Mouse (Mus musculus) kidney, adult 8-10 months (tissue): ENCODE measurements at regions not wholly inside any gene's neighbourhood (a gene's known extent, or its start where the extent isn't known, plus 50 kb on each side); places are given as distances from the start of the nearest gene placed in this dataset.

Experiments
- DNase-seq, 2 experiments: peaks; one replicate each; pipeline ENCODE4 v3.0.0; 2022

DNA sequence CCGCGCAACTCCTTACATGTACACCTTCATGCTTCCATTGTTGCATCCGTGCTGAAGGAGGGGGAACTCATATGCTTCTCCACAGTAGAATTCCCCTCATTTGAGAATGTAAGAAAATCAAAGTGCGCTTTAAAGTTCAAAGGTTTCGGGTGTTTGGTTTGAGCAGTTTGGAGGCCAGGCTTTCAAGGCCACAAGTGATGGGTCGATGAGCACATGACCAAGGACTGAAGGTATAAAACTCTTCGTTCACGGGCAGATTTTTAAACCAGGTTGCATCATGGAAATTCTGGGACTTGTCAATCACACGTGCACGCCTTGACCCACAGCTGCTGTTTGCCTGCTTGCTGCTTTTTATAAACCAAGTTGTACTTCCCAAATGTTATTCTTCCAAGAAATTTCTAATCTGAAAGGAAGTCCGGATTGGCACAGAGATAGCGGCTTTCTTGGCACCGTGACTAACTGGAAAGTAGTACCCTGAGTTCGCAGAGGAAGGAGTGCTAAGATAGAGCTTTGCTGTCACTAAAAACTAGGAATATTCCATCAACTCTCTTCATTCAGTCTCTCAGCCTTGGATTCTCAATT is 132.7 kb upstream of the Myt1l start:
- peak in 1 of 2 experiments; percentile 8 for DNase-seq

DNA sequence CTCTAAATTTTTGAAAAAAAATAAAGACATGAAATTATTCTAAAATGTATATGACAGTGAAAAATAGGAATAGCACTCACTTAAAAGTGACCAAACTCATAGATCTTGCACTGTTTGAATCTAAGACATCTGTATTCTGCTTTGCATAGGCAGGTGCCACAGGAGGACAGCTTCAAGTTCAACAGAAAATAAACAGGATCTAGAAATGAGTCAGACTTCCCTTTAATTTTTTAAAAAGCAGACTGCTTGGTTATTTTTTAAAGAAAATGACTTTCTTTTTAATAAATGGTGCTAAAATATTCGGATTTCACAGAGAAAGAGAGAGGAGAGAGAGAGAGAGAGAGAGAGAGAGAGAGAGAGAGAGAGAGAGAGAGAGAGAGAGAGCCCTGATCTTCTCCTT is 123.8 kb upstream of the Myt1l start:
- no peak for DNase-seq

DNA sequence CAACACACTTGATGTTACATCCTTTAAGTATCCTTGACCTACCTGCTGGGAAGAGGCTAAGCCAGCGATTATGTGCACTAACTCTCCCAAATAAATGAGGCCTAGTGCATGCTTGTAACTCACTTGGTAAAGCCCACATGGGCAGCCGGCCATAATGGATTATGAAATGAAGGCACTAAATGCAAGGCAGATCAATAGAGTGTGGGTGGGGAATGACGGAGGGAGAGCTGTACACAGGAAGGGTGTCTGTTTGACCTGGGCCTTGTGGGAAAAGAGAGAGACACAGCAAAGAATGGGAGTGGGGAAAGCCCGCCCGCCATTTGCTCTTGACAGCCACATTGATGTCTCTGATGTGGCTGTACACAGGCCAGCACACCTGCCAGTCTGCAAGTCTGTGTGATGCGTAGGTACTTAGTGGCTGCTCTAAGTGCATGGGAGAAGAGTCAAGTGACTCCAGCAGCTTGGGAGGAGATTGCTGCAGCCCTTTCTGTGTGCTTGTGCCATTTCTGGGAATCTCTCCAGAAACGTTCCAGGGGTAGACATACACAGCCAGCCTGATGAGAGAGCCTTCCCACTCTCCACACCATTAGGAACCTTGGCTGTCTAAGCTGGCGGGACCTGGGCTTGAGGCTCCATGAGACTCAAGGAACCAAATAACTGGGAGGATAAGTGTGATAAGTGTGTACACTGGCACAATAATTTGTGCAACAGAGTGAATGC is 118.7 kb upstream of the Myt1l start:
- no peak for DNase-seq

DNA sequence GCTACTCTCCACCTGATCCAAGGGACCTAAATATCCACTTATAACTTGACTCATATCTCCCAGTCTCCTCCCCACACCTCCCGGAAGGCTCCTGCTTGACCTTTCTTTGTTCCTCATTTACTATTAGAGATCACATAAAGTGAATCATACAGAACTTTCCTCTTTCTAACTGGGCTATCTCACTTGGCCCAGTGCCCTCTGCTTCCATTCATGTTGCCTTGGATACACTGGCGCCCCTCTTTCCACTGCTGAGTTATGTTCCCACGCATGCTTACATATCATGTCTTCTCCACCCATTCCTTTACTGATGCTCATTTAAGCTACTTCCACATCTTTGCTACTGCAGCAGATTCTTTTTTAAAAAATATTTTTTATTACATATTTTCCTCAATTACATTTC is 94.2 kb upstream of the Myt1l start:
- no peak for DNase-seq

DNA sequence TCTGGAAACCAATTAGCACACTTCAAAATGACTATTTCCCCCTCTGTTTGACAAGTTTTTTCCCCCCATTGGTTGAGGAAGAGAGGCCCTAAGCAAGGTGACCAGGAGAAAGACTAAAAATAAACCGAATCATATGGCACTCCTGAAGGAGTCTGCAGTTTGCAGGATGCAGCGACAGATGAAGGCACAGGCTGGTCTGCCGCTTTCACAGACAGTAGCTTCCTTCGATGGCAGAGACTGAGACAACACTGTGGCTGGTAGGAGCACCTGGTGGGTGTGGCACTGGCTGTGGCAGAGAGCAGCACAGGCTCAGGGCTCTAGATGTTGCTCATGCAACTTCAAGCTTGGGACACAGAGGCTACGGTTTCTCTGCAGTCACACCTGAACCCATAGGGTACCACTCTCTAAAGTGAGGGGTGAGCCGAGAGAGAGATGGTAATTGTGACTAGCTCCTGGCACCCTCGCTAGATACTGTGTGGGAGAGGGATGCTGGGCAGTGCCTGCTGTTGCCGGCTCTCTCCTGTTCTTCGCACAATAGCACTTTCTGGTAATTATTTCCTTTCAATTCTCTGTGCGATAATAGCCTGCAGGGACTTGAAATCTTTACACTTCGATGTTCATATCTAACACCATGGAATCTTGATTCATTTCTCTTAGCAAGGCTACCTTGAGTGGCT is 88.7 kb upstream of the Myt1l start:
- no peak for DNase-seq

DNA sequence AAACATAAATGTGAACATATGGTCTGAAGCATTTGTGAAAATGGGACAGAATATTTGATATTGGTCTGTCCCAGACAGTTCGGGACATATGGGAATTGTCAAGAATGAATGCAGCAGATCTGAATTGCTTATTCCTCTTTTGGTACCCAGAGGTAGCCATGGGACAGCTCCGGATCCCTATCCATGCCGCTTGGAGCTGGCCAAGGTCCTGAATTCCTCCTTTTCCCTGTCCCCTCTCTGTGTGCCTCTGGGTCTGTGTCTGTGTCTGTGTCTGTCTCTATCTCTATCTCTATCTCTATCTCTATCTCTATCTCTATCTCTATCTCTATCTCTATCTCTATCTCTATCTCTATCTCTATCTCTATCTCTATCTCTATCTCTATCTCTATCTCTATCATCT is 63.0 kb upstream of the Myt1l start:
- DNase-seq, result peak; percentile 2 to 47
